Mouse (Mus musculus) c-Kit-positive CD71-positive TER-119-negative erythroid progenitor cells, embryonic 14.5 days (primary cell): ENCODE data around the gene Tomm6.
A peak's percentile ranks its signal among the peaks of the same experiment; 100 is the strongest.
"Not testable (repeated sequence)": the region's sequence is repeated elsewhere in the genome, so short reads cannot be mapped to it uniquely, and the experiment has no call there.

Experiments used
- DNase-seq: peaks from one replicate; pipeline ENCODE4 v3.0.0-alpha.2; 2013; ENCODE audit warnings: low read depth

Tomm6 gene

GRCm38 (mm10) chr17:47694503-47695336 lies 6.5 kb upstream of the Tomm6 start, which contains the start of gene Prickle4:
Gene Prickle4, minus strand, starts transcription at chr17:47694736.
- peak; percentile 85 for DNase-seq

- DNase-seq, result no peak
Observed at GRCm38 (mm10) chr17:47694442-47694502, 6.1 kb upstream of the Tomm6 start, which contains the start of gene Gm21981. Gene Gm21981, minus strand, starts transcription at chr17:47694455.

GRCm38 (mm10) chr17:47693671-47694441 lies 5.7 kb upstream of the Tomm6 start:
- no peak for DNase-seq

DNA sequence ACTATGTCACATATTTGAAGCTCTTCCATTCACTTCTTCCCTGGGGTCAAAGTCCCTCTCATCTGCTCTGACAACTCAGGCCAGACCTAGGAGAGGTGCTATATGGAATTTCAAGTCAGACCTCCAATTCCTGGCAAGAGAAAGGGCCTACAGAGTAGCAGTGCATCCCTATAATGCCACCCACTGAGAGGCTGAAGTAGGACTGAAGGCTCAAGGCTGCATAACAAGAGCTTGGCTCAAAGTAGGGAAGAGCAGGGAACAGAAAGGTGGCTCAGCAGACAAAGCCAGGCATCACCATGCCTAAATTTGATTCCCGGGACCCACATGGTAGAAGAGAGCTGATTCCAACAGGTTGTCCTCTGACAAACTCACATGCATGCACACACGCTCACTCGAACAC lies 3.5 kb upstream of the Tomm6 start:
- DNase-seq, result no peak

- DNase-seq, result no peak
Observed at GRCm38 (mm10) chr17:47689894-47690293, 1.7 kb upstream of the Tomm6 start.

GRCm38 (mm10) chr17:47688608-47689575 lies 706 bp upstream of the Tomm6 start, which contains the start of gene Frs3:
Gene Frs3, plus strand, starts transcription at chr17:47689030.
- no peak for DNase-seq

DNA sequence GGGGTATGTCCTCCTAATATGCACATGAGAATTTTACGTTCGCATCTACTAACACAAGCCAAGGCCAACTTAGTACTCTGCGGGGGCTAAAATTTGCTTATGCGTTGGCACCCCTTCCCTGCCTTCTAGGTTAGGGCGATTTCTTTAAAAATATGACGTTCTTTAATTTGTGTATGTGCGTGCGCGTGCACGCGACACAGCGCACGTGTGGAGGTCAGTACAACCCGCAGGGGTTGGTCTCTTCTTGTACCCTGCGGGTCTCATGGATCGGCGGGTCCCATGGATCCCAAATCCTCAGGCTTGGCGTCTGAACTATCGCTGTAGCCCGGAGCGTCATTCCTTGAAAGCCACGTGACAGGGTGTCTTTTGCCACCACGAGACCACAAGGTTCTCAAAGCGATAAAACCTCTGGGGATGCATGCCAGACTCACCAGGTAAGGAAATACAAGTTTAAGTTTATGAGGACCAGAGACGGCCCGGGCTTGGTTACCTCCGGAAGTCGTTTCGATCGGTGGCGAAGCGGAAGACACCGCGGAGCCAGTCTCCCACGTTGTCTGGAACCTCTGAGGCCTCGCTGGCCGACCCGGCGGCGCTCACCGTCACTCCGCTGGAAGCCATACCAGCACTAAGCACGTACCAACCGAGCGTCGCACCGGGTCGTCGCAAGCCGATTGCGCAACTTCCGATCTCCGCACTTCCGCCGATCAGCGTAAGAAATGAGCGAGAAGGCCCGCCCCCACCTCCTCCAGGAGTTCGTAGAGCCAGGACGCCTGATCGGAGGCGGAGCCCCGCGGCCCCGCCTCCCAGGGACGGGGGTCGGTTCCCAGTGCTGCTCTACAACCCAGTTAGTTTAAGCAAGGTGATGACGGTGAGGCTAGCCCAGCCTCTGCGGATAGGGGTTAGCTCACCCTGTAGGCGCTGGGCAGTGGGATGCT lies 510 bp downstream of the Tomm6 start:
- DNase-seq, result peak; percentile 95

- DNase-seq, result no peak
Observed at GRCm38 (mm10) chr17:47682836-47683235, 5.3 kb downstream of the Tomm6 start.

- DNase-seq, result no peak
Observed at GRCm38 (mm10) chr17:47678702-47679101, 9.5 kb downstream of the Tomm6 start.

- DNase-seq, result no peak
Observed at GRCm38 (mm10) chr17:47678238-47678637, 9.9 kb downstream of the Tomm6 start.

DNA sequence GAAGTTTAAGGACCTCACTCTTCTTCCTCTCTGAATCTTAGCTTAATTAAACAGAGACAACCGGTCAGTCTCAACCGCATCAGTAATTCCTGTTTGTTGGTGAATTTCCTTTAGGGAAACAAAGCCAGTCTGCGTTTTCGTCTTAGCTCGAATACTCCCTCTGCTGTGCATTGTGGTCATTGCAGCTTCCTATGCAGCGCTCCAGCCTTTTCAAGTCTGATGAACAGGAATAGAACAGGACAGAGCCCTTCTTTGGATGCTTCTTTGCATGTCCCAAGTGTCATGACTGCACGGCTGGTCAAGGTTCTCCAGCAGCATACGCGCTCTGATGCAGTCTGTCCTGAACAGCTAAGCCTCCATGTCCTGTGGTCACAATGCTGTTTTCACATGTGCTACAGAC lies 11.6 kb downstream of the Tomm6 start:
- DNase-seq, result peak; percentile 55

DNA sequence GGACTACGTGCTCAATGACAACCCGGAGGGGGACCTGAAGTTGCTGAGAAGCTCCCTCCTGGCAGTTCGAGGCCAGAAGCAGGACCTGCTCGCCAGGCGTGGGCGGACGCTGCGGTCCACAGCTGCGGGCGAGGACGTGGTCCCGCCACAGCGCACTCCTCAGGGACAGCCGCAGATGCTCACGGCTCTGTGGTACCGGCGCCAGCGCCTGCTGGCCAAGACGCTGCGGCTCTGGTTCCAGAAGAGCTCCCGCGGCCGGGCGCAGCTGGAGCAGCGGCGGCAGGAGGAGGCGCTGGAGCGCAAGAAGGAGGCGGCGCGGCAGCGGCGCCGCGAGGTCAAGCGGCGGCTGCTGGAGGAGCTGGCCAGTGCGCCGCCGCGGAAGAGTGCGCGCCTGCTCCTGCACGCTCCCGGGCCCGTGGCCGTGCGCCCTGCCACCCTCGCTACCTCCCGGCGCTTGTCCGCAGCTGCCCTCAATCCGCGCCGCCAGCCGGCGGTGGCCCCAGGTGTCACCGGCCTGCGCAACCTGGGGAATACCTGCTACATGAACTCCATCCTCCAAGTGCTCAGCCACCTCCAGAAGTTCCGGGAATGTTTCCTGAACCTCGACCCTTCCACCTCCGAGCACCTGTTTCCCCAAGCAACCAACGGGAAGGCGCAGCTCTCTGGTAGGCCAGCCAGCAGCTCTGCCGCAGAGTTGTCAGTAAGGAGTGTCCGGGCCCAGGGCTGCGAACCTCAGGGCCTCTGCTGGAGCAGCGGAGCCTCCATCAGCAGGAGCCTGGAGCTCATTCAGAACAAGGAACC lies 15.7 kb downstream of the Tomm6 start:
- DNase-seq, result no peak

- no peak for DNase-seq
Observed at GRCm38 (mm10) chr17:47671988-47672310, 16.2 kb downstream of the Tomm6 start.

DNA sequence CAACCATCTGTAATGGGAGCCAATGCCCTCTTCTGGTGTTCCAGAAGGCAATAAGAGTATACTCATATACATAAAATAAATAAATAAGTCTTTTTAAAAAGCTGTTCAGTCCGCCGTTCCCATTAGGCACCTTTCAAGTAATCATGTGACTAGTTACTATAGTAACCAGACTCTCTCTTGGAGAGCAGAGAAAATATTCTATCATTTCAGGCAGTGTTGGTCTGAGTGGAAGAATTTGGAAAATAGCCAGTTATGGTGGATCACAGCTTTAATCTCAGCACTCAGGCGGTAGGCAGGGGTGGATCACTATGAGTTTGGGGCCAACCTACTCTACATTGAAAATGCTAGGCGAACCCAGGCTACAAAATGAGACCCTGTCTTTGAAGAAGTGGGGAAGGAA lies 19.0 kb downstream of the Tomm6 start:
- DNase-seq, result no peak

GRCm38 (mm10) chr17:47664474-47664873 lies 23.7 kb downstream of the Tomm6 start:
- DNase-seq, result no peak

GRCm38 (mm10) chr17:47663009-47663713 lies 25.0 kb downstream of the Tomm6 start:
- no peak for DNase-seq

DNA sequence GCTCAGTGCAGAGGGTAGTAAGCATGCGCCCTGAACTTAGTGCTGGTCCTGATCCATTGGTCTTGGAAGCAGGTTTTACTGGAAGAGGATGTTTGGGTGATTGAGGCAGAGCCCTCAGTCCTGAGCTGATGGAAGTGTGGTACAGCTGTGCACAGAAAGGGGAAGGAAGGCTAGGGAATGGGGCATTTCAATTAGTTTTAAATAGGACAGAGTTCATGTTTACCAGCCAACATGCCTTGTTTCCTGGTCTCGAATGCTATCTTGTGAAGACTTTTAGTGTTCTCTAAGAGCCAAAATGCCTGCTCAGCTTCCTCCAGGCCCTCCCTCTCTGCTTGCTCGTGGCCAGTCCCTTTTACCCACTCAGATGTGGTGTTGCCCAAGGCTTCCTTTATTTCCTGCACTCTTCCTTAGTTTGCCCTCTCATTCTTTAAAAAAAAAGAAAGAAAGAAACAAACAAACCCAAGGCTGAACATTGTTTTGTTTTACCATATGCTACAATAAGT lies 29.4 kb downstream of the Tomm6 start:
- no peak for DNase-seq

DNA sequence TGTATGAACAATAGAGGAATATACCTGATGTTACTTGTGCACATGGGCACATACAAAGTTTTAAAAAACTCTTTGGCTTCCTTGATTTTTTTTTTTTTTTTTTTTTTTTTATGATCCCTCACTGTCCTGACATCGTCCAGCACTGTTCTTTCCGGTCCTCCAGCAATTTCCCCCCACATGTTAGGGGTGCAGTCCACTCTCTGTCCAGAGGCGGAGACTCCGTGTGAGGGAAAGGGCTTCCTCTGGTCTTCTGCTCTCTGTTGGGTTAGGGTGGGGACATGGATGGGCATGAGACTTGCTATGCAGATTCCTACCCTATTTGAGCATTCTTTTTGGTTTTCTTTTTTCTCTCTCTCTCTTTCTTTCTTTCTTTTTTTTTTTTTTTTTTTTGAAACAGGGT lies 30.3 kb downstream of the Tomm6 start:
- no peak for DNase-seq

DNA sequence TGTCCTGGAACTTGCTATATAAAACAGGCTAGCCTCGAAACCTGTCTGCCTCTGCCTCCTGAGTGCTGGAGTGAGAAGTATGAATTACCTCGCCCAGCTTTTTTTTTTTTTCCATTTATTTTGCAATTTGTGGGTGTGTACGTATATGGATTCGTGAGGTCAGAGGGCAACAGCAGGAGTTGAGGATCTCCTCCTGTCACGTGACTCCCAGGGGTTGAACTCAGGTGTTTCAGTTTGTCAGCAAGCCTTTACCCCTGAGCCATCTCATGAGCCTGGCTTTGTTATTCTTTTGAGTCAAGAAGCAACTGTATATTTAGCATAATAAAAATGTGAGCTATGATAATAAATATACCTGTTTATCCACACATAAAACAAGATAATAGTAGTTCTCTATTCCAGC lies 32.5 kb downstream of the Tomm6 start:
- DNase-seq, result no peak

DNA sequence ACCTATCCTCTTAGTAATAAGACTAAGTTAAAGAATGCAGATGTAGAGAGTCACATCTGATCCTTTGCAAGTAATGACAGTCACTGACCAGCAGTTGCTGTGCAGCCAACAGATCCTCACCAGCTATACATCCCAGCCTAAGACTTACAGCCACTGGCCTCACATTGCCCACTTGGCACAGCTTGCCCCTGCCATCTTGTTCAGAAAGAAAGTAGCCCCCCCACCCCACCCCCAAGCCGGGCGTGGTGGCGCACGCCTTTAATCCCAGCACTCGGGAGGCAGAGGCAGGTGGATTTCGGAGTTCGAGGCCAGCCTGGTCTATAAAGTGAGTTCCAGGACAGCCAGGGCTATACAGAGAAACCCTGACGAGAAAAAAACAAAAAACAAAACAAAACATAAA lies 33.8 kb downstream of the Tomm6 start:
- not testable (repeated sequence) for DNase-seq
